Mouse (Mus musculus): Measurements from ENCODE around the gene Stk32c.

Stk32c gene

GRCm38 (mm10) chr7:139136906-139137491 lies 76.1 kb downstream of the Stk32c start:
- no peak for DNase-seq

GRCm38 (mm10) chr7:139135236-139135635 lies 77.9 kb downstream of the Stk32c start:
- DNase-seq: no peak

- DNase-seq: peak; percentile 62
Measured at GRCm38 (mm10) chr7:139133446-139133845, 79.7 kb downstream of the Stk32c start.

- no peak for DNase-seq
Measured at GRCm38 (mm10) chr7:139131538-139131937, 81.6 kb downstream of the Stk32c start.

GRCm38 (mm10) chr7:139130361-139130760 lies 82.7 kb downstream of the Stk32c start:
- DNase-seq: no peak

GRCm38 (mm10) chr7:139128994-139129393 lies 84.1 kb downstream of the Stk32c start:
- DNase-seq: no peak

- DNase-seq: no peak
Measured at GRCm38 (mm10) chr7:139126549-139126948, 86.6 kb downstream of the Stk32c start.

GRCm38 (mm10) chr7:139125881-139126280 lies 87.2 kb downstream of the Stk32c start:
- no peak for DNase-seq

GRCm38 (mm10) chr7:139119775-139120153 lies 93.3 kb downstream of the Stk32c start:
- no peak for DNase-seq

GRCm38 (mm10) chr7:139119152-139119774 lies 93.8 kb downstream of the Stk32c start:
- peak; percentile 80 for DNase-seq

GRCm38 (mm10) chr7:139107908-139108650 lies 105.0 kb downstream of the Stk32c start:
- peak; percentile 17 for DNase-seq

GRCm38 (mm10) chr7:139105705-139106104 lies 107.4 kb downstream of the Stk32c start:
- peak; percentile 88 for DNase-seq

GRCm38 (mm10) chr7:139105076-139105475 lies 108.0 kb downstream of the Stk32c start:
- peak; percentile 40 for DNase-seq

- DNase-seq: peak; percentile 72
Measured at GRCm38 (mm10) chr7:139103960-139104381, 109.1 kb downstream of the Stk32c start.

GRCm38 (mm10) chr7:139101826-139102225 lies 111.3 kb downstream of the Stk32c start:
- peak; percentile 92 for DNase-seq

GRCm38 (mm10) chr7:139101286-139101804 lies 111.8 kb downstream of the Stk32c start:
- no peak for DNase-seq

GRCm38 (mm10) chr7:139100531-139101095 lies 112.5 kb downstream of the Stk32c start:
- peak; percentile 51 for DNase-seq

- DNase-seq: peak; percentile 58
Measured at GRCm38 (mm10) chr7:139096399-139096798, 116.7 kb downstream of the Stk32c start.

GRCm38 (mm10) chr7:139095282-139095681 lies 117.8 kb downstream of the Stk32c start:
- DNase-seq: peak; percentile 52

- DNase-seq: peak; percentile 98
Measured at GRCm38 (mm10) chr7:139094761-139095160, 118.3 kb downstream of the Stk32c start.

GRCm38 (mm10) chr7:139093781-139094180 lies 119.3 kb downstream of the Stk32c start:
- peak; percentile 64 for DNase-seq

- peak; percentile 93 for DNase-seq
Measured at GRCm38 (mm10) chr7:139093124-139093523, 120.0 kb downstream of the Stk32c start.

- no peak for DNase-seq
Measured at GRCm38 (mm10) chr7:139092676-139093075, 120.4 kb downstream of the Stk32c start.
